Mouse (Mus musculus) gastrocnemius, postnatal 4 days (tissue): Measurements from ENCODE around the gene Cnot3. TPM values are rescaled to one million over a fixed set of nuclear protein-coding genes. Genes with fewer than 3 reads are reported as not detected.

Experiments
- DNase-seq, 2 experiments: peaks; one replicate each; pipeline ENCODE4 v3.0.0; 2021 to 2022; ENCODE audit warnings: low spot score in 2 of 2, mixed read lengths in 2 of 2
- total RNA-seq, 2 experiments: library from RNA; stranded (reverse); gene quantifications; 2 replicates each; pipeline ENCODE4 v1.2.3; 2021

The Cnot3 gene
- total RNA-seq, 2 experiments from 2014 or later = 49.3 to 50.3 TPM

DNA sequence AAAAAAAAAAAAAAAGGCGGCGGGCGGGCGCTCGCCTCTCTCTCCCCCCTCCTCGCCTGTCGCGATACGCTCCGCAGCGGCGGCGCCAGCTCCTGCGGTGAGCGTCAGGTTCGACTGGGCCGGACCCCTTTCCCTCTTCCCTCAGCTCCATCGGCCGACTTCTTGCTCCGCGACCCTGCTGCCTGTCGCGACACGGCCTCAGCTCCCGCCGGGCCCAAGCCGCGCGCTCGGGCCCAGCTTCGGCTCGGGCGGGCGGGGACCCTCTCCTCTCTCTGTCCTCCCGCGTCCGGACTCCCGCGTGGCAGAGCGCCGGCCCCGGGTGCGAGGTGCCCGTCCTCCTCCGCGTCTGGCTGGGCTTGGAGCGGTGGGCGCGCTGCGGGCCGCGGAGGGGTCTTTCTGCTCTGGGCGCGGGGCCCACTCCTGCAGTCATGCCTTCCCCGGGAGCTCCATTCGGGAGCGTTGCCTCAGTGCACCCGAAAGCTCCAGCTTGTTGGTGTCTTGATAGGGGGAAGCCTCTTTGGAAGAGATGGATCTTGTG is 489 bp downstream of the Cnot3 start:
- DNase-seq = no peak

DNA sequence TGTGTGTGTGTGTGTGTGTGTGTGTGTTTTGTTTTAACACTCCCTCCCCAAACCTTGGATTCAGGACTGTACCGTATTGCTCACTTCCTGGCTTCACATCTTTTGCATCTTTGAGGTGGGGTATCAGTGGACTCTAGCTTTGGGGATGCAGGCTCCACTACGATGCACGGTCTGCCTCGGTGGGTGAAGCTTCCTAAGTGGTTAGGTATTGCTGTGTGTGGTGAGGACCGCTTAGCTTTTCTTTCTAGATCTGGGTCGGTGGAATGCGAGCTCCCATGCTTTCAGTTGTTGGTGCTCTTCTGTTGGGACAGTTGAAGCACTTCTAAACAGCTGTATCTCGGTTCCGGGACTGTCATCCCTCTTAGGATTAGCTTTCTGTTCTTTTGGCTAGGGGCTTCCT is 1.1 kb downstream of the Cnot3 start:
- DNase-seq = no peak

DNA sequence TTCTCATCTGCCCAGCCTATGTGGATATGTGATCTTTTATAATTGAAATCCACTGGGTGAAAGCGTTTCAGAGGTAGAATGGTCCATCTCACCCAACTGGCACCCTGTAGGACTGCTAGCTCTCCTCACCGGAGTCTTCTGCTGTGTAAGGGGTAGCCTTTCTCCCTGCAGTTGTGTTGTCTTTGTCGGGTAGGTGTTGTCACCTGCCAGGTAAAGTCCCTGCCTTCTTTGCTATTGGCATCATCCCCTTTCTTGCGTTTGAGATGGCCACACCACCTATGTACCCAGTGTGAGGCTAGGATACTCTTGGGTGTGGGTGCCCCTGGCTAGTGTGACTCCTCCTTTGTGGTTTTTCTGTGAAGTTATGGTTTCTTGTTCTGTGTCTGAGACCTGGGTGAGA is 1.6 kb downstream of the Cnot3 start:
- DNase-seq = no peak

DNA sequence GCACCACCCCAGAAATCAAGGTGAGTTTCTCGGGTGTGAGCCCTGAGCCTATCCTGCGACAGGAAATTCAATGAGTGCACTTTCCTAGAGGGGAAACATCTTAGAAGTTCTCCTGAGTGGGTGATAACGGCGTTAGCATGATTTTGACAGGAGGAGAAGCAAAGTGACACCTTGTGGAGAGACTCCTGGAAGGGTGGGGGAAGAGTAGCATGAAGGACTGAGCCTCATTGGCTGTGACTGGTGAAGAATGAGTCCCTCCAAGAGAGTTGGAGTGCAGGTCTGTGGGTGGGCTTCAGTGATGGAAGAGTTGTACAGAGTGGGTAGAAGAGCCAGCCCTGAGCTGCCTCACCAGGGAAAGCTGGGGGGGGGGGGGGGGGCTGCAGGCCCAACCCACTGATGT is 11.9 kb downstream of the Cnot3 start:
- no peak for DNase-seq

DNA sequence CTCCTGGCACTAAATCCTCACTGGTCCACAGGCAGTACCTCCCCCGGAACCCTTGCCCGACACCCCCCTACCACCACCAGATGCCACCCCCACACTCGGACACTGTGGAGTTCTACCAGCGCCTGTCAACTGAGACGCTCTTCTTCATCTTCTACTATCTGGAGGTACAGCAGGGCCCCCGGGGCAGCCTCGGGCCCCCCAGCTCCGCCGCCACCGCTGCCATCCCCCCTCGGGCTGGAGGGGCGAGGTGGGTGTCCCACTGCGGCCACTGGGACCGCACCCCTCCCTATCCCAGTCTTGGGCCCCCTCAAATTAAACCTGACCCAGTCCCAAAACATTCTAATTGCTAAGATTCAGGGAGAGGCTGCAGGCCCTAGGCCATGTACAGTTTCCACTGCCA is 13.5 kb downstream of the Cnot3 start:
- DNase-seq = no peak

DNA sequence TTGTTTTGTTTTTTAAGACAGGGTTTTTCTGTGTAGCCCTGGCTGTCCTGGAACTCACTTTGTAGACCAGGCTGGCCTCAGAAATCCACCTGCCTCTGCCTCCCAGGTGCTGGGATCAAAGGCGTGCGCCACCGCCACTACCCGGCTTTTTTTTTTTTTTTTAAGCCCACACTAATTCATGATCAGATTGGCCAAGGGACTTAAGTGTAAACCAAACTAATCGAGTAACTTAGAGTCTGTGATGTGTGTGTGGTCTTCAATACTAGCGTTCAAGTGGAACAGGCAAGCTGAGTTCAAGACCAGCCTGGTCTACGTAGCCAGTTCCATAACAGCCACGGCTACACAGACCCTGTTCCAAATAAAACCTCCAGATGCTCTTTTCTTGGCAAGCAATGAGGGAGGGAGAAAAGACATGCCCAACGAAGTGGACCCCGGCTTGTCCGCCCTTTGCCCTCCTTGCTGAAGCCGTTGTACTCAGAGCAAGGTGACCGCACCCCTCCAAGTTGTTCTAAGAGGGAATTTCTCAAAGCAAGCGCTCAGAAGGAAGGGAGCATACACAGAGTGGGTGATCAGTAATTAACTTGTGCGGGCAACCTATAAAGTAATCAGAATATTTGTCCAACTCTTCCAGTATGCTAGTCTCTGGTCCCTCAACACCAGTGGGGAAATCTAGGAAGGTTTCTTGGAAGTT is 19.6 kb downstream of the Cnot3 start:
- DNase-seq = no peak

DNA sequence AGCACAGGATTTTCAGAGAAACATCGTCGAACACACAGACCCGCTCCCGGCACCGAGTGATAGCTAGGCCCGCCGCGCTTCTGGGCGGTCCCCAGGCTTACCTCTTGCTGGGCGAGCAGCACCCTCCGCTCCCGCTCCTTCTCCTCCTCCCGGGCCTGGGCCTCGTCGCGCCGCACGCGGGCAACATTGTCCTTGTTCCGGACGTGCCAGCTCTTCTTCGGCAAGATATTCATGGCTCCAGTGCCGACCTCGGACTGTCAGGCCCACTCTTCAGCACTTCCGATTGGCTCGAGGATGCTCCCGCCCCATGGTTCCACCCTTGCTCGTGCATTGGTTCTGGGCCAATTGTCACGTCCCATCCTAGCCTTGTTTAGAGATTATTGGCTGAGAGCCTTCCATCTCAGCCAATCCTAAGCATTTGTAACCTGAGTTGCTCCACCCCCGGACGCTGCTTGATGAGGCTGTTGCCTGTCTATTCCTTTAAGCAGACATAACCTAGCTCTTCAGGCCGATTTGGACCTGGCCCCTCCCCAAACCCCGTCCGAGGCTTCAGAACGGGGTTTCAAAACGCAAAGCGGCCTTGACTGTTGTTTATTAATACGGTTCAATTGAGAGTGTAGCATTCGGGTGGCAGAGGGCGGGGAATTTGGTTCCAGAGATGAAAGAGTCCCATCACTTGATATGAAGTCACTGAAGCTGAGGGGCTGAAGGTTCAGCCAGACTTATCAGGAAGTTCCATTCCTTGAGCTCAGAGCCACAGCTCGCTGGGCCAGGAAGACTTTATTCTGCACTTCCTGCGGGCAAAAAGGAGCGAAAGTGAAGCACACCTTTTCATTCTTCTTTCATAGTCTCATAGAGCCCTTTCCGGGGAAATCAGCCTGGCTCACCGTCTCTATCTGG is 20.4 kb downstream of the Cnot3 start, which contains the start of gene Leng1:
Gene Leng1, minus strand, starts transcription at position 626 of the 900 bp plus-strand sequence.
- peak; percentile 84 to 95 for DNase-seq

DNA sequence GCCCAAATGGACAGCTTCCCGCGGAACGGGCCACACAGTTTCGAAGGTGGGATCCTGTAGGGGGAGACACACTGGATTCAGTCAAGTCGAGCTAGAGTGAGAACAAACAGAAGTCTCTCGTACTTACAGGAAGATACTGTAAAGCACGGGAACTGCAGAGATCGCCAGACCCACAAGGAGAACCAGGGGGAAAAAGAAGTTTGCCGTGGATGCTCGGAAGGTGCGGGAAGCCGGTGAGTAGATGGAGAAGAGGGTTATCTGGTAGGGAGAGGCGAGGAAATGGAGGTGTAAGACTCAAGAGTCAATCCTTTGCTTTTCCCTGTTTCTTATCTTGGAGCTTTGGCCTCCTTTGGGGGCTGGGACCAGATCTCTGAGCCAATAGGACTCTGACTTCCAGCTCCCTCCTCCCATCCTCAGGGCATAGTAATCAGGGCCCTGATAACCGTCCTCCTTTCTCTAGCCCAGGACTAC is 21.9 kb downstream of the Cnot3 start:
- DNase-seq = no peak

DNA sequence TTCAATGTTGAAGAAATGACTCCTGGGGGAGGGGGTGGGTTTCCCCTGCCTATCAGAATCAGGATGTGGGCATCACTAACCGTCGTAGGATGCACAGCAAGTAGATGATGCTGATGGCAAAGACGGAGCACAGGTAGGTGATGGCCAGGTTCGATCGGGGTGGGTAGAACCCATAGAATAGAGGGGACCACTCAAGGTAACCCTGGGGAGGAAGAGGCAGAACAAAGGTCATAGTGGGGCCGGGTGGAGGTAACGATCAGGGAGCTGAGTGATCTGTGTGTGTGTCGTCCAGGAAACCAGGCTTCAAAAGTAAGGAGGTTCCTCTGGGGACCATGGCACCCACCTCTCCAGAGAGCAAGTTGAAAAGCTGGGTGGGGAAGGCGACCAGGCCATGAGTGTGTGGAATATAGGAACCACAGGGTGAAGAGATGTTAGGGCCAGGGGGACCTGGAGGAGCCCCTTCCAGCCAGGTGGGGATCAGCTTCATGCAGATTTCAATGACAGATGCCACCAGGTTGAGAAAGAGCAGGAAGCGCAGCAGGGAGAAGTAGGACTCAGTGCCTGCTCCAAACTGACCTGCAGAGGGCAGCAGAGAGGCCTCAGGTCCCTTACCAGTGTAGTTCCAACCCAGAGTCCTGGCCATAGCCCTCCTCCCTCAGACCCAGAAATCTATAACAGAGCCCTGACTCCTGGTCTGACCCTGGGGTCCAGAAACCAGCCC is 29.6 kb downstream of the Cnot3 start:
- peak; percentile 60 to 82 for DNase-seq

DNA sequence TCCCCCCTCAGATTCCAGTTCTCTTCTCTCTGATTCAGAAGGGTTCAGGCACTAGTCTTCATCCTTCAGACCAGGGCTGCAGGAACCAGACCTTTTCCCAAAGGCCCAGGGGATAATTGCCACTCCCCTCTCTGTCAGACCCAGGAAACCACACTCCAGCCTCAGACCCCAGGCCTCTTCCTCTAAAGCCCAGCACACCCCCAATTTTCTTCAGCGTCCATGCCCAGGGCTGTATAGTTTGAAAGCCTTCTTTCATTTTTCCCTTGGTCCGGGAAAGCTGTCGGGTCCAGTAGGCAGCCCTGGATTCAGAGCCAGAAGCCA is 30.1 kb downstream of the Cnot3 start:
- DNase-seq = no peak

DNA sequence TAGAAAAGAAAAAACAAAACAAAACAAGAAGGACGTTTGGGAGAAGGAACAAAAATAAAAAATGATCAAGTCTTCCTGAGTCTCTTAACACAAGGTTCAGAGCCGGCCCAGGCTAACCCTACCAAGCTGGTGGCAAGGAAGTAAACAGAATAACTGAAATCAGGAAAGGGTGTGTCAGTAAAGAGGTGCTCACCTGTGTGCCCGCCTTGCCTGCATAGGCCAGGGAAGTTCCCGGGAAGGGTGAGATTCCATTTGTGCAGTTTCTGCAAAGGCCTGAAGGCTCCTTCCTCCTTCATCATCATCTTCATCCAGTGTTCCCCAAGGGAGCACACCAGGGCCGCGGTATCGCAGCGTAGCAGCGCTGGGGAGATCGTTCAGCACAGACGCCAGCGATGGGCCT is 31.3 kb downstream of the Cnot3 start:
- DNase-seq = no peak

DNA sequence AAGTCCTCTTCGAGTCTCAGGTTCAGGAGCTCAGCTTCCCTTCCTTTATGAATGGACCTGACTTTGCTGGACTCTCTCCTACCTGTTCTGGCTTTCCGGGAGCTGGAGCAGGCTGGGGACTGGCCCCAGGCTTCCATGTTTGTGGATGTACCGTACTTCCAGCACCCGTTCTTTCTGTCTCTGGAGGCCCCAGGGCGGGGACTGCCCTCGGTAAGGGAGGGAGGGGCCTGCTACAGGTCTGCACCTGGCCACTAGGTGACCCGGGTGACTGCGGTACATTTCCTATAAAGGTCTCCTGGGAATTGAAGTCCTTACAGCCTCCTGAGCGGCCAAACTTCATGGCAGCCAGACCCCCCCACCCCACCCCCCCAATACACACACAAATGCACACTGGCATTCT is 32.3 kb downstream of the Cnot3 start, which contains the start of gene Tmc4:
Gene Tmc4, minus strand, starts transcription at position 212 of the 400 bp plus-strand sequence.
- DNase-seq = no peak

DNA sequence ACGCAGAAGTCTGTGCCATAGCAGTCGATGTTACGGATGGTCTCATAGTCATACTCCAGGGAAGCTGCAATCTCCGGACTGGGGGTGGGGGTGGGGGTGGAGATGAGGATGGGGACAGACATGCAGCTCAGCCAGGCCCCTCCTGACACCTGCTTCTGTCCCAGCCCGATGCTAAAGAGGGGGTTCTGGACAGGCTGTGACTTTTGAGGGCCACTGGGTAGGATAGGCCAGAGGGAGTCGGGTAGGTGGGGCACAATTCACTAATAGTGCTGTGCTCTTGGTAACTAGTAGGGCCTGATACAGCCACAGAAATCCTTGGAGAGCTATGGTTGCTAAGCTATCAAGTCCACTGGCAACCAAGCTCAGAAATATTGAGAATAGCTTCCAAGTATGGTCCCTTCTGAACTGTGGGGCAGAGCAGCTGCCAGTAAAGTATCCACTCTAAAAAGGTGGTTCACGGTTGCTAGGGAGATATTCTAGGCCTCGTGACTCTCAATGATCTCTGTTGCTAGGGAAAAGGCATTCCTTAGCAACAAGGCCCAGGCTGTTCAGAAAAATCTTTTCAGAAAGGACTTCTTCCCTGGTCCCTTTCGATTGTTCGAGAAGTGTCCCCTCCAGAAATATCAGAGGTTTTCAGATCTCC is 39.0 kb downstream of the Cnot3 start:
- no peak for DNase-seq

DNA sequence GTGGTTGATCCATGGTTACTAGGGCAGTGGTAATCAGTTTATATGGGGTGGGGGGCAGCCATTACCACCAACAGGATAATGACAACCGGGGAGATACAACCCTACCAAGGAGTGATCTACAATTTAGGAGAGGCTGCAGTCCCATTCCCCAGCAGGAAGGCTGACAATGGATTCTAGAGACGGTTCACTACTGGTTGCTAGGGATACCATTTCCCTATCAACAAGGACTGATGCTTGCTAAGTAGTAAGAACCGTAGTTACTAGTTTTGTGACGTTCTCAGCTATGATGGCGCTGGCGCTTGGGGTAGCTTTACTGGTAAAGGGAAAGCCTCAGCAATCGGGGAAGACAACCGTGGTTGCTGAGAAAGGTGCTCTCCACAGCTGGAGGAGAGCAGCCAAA is 39.6 kb downstream of the Cnot3 start:
- no peak for DNase-seq

DNA sequence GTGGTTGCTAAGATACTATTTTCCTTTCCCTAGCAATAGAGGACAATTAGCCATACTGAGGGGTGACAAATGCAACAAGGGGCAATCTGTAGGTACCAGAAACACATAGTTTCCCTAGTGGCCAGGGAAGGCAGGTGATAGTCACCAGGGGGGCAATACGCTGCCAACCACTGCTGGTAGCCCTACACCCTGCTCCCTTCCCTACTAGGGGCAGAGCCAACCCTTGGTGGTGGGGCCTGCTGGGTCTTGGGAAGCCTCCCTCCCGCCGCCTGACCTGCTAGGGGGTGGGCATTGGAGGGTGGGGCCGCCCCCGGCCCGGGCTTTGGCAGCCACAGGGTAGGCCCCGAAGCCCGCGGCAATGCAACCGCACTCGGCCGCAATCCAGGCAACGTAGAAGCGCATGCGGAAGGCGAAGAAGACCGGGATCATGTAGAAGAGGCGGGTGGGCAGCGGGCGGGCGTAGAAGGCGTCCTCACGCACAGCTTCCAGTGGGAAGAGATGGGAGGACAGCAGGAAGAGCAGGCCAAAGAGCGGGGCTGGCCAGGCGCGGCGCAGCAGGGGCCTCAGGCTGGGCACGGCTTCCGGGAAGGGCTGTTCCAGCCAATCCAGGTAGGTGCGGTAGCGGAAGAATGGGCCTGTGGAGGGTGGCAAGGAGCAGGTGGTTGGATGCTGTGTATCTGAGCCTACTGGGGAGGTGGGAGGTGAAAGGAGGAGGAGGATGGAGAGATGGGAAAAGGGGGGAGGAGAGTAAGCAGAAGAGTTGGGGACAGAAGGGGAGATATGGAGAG is 40.5 kb downstream of the Cnot3 start:
- no peak for DNase-seq

DNA sequence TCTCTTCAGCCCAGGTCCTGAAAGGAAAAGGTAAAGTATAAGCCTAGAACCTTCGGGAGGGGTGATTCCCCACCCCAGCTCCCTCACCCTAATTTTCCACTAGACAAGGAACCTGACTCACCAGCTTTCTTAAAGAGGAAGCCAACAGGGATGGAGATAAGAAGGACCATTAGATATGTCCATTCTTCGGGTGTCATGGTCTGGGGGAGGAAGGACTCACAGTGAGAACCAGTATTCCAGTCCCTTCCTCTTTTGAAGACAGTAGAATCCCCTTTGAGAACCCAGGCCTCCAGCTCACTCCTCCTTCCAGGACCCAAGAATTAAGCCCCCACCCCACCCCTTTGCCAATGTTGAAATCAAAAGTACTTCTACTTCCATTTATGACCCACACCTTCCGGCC is 46.9 kb downstream of the Cnot3 start:
- DNase-seq = no peak

DNA sequence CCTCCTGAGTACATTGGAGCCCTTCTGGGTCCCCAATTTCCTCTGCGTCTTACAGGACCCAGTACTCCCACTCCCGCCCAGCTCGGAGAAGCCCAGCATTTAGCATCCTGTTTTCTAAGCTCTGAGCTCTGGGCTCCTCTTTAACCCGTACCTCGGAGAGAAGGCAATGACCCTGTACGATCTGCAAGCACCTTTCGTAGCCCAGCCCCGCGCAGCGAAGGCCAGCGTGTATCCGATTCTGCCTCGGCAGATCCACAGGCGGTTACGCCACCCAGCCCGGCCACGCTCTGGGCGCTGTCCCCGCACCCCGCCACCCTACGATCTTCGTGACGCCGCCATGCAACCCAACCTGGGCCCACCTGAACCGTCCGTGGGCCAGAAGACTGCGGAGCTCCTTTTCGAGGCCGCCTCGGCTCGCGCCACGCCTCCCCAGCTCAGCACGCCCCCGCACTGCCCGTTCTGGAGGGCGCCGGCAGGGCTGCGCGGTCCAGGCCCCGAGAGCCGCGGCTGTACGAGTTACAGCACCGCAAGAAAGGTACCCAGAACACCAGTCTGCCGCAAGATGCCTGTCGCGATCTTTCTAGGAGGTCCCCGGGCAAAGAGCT is 47.4 kb downstream of the Cnot3 start, which contains the start of gene Tsen34:
Gene Tsen34, plus strand, starts transcription at position 482 of the 605 bp plus-strand sequence.
- DNase-seq = no peak

DNA sequence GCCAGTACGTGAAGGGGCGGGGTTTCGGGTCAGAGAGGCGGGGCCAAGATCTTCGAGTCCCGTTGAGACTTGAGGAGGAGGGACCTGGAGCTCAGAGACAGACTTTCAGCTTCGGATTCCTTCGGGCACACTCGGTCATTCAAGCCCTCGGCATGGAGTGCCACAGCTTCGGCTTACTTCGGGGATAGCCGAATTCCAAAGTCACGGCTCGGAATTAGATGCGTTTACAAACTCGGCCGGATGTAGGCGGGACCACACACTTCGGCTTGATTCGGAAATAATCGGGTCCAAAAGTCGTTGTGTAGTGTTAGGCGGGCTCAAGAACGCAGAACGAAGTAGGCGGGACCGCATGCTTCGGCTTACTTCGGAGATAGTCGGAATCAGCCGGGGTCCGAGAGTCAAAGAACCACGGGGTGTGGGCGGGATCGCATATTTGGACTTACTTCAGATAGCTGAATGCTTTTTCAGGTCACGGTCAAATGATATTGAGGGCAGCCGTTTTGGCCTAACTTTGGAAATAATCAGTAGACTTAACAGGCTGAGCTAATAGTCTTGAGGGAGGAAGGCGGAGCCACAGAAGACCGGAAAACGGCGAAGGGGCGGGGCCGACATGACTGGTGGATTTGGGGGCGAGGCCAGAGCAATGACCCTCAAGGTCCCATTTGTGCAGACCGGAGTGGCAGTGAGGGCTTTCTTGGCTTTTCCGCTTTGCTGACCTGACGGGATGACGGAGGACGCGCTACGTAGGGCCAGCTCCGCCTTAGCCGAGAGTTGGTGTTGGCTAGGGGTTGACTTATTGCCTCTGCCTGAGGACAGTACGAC is 48.1 kb downstream of the Cnot3 start, which contains the start of gene Mboat7:
Gene Mboat7, minus strand, starts transcription at position 537 of the 822 bp plus-strand sequence.
- peak; percentile 83 to 95 for DNase-seq

DNA sequence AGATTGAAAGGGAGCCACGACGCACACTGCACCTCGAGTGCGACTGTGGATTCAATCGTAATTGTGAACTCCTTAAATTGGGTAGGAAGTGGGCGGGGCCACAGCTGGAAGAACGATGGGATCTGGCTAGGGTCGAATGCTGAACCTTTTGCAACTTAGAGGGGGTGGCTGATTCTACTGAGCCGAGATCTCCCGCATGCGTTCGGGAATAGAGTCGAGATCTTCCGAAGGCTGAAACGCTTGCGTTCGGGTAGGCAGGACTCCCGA is 48.7 kb downstream of the Cnot3 start:
- no peak for DNase-seq
